Mouse (Mus musculus) midbrain, embryonic 11.5 days (tissue): ENCODE measurements around the gene Micall1. TPM values are rescaled to one million over a fixed set of nuclear protein-coding genes. Genes with fewer than 3 reads are reported as not detected.

ENCODE experiments used
- ATAC-seq: fragments of 200-750 bp; cut with Nextera tagmentation; 2 replicates; pipeline ENCODE4 v1.8.0; 2017; ENCODE audit warnings: moderate TSS enrichment, moderate library complexity; ENCODE audit not compliant: low FRiP score
- DNase-seq: peaks from one replicate; pipeline ENCODE4 v3.0.0; 2015; ENCODE audit warnings: low spot score; ENCODE audit errors: missing footprints
- H3K27ac ChIP-seq: fragments of 300-500 bp; sonication (generic); 2 replicates; pipeline ENCODE4 v1.5.1; 2014; ENCODE audit warnings: low read depth, low read length
- H3K27me3 ChIP-seq: fragments of 300-500 bp; sonication (generic); 2 replicates; pipeline ENCODE4 v1.6.1; 2014; ENCODE audit warnings: mild to moderate bottlenecking, low read length, moderate library complexity, mixed read lengths; ENCODE audit not compliant: control insufficient read depth, insufficient read depth
- H3K36me3 ChIP-seq: fragments of 300-500 bp; sonication (generic); 2 replicates; pipeline ENCODE4 v1.6.1; 2014; ENCODE audit warnings: mild to moderate bottlenecking, low read length, moderate library complexity, mixed read lengths; ENCODE audit not compliant: control insufficient read depth, insufficient read depth
- H3K4me1 ChIP-seq: fragments of 300-500 bp; sonication (generic); 2 replicates; pipeline ENCODE4 v1.6.1; 2014; ENCODE audit warnings: low read length; ENCODE audit not compliant: control insufficient read depth, insufficient read depth
- H3K4me2 ChIP-seq: fragments of 300-500 bp; sonication (generic); 2 replicates; pipeline ENCODE4 v1.6.1; 2014; ENCODE audit warnings: mild to moderate bottlenecking, moderate library complexity
- H3K4me3 ChIP-seq: fragments of 300-500 bp; sonication (generic); 2 replicates; pipeline ENCODE4 v1.5.1; 2014; ENCODE audit warnings: low read depth, low read length
- H3K9ac ChIP-seq: fragments of 300-500 bp; sonication (generic); 2 replicates; pipeline ENCODE4 v1.6.1; 2014; ENCODE audit warnings: low read length
- H3K9me3 ChIP-seq: fragments of 300-500 bp; sonication (generic); 2 replicates; pipeline ENCODE4 v1.6.1; 2016; ENCODE audit warnings: low read length; ENCODE audit not compliant: control insufficient read depth
- WGBS: fragments of 180-500 bp; shearing (Covaris S2); extraction: QIAGEN DNeasy Blood & Tissue Kit; methylation state at CpG from one replicate; pipeline ENCODE4 v1.1.7; 2014; 5-methylcytosine and 5-hydroxymethylcytosine counted together
- polyA plus RNA-seq: library from polyadenylated mRNA; unstranded; fragments of >200 nt; fragmentation: Nextera tagmentation; extraction: Ambion mirVana; gene quantifications from 2 replicates; pipeline ENCODE4 v1.2.1, GENCODE M21; 2014

The Micall1 gene
- polyA plus RNA-seq, 1 experiment from 2014 or later, result 5.4 TPM

DNA sequence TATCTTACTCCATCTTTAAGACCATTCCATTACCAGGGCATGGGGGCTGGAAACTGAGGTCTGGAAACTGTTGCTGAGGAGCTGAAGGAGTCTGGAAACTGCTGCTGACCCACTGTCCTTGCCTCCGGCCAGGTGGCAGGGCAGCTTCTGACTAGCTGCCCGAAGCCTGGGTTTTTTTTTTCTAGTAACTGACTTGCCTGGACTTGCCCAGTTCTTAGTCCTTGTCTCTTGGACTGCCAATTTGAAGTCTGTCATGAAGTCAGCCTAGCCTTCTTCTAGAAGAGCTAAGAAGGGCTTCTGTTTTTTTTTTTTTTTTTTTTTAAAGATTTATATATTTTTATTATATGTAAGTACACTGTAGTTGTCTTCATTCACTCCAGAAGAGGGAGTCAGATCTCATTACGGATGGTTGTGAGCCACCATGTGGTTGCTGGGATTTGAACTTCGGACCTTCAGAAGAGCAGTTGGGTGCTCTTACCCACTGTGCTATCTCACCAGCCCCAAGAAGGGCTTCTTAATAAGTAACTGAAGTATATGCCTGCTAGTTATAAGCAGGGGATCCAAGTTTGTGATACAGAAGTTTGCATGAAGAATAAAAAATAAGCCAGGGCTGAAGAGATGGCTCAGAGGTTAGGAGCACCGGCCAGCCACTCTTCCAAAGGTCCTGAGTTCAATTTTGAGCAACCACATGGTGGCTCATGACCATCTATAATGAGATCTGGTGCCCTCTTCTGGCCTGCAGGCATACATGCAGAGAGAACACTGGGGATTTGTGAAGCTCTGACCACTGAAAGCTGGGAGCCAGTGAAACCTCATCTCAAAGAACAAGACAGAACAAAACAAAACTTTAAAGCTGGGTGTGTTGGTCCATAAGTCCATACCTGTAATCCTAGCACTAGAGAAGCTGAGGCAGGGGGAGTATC is 37.3 kb upstream of the Micall1 start:
- WGBS, result 63% methylated on average over 5 of the region's 5 CpGs
- no peaks in the 10 kb centered on the region for H3K27me3 ChIP-seq
- DNase-seq (no peak), ATAC-seq (no peak)
- H3K27ac ChIP-seq, result no peak overlapping the region
- H3K36me3 ChIP-seq, result 0 out of 2 replicates have a peak, but pooled peaks cover under 1% of the 10 kb centered on the region
- H3K4me1 ChIP-seq, result peaks cover 7% of the 10 kb centered on the region
- no peak overlapping the region for H3K9ac ChIP-seq
- H3K9me3 ChIP-seq, result no peaks in the 10 kb centered on the region
- H3K4me3 ChIP-seq, result no peak overlapping the region
- no peak overlapping the region for H3K4me2 ChIP-seq

DNA sequence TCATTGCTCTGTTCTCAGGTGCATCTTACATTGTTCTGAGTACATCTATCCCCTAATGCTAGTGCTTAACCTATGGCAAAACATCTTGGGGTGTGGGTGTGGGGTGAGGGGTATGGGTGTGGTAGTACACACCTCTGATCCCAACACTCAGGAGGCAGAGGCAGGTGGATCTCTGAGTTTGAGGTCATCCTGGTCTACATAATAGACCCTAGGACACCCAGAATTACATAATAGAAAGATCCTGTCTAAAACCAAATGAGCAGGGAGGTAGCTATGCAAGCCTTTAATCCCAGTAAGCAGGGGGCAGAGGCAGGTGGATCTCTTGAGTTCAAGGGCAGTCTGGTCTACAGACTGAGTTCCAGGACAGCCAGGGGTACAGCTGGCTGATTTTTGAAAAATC is 34.9 kb upstream of the Micall1 start:
- no peaks in the 10 kb centered on the region for H3K27me3 ChIP-seq
- H3K36me3 ChIP-seq, result peaks cover 14% of the 10 kb centered on the region
- no peak overlapping the region for H3K9ac ChIP-seq
- H3K4me3 ChIP-seq, result no peak overlapping the region
- ATAC-seq (no peak), DNase-seq (no peak)
- H3K4me2 ChIP-seq, result no peak overlapping the region
- H3K9me3 ChIP-seq, result no peaks in the 10 kb centered on the region
- peaks cover 7% of the 10 kb centered on the region for H3K4me1 ChIP-seq
- no peak overlapping the region for H3K27ac ChIP-seq

DNA sequence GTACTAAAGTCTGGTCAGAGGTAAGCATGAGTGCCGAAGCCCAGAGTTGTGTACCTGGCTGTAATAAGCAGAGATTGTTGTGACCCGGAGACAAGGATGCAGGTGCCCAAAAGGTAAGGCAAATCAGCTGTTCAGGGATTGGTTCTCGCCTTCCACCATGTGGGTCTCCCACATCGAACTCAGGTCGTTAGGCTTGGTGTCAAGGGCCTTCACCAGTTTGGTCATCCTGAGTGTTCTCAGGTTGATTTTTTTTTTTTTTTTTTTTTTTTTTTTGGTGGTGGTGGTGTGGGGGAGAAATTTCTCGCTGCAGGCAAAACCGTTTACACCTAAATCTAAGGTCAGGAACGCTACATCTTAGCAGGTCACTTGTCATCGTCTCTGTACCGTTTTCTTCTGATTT is 34.3 kb upstream of the Micall1 start:
- Histone ChIP-seq H3K4me3 (peak overlapping the region; percentile 92), H3K9ac (peak overlapping the region; percentile 87), H3K36me3 (peaks cover 18% of the 10 kb centered on the region), H3K27ac (peak overlapping the region; percentile 55), H3K4me2 (peak overlapping the region; percentile 88), H3K27me3 (no peaks in the 10 kb centered on the region), H3K4me1 (peaks cover 7% of the 10 kb centered on the region), H3K9me3 (no peaks in the 10 kb centered on the region)
- ATAC-seq (0 out of 2 replicates have a peak, but pooled peaks have one; percentile 24), DNase-seq (no peak)
- WGBS, result 40% methylated on average over 10 of the region's 10 CpGs

DNA sequence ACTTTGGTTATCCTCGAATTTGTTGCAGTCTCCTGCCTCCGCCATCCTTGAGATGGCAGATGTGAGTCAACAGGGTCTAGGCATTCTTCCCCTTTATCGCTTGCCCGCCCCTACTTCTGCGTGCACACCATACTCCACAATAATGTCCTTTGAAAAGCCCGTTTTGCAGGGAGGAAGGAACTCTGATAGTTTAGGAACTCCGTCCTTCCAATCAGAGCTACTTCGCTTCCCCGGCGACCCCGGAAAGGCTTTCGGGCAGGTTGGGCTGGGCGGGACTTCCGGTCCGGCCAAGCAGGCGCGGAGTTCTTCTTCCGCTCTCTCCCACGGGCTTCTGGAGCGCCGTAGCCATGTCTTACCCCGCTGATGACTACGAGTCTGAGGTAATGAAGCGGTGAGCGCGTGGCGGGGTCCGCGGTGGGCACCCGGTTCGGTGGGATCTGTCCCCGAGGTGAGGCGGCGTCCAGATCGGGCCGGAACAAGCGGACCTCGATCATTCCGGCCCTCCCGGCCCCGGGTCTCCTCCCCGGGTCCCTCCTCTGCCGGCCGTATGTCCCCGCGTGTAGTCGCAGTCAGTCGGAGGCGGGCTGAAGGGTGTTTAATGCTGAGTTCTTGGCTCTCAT is 33.7 kb upstream of the Micall1 start, which contains the start of gene Eif3l:
TSS of gene Eif3l (plus strand) at position 267 of the 620 bp plus-strand sequence.
- ATAC-seq, result peak; percentile 88
- Histone ChIP-seq H3K9me3 (no peaks in the 10 kb centered on the region), H3K4me1 (peaks cover 7% of the 10 kb centered on the region), H3K4me2 (peak within 1 kb of the TSS; percentile 88), H3K9ac (peak within 1 kb of the TSS; percentile 87), H3K27ac (peak within 1 kb of the TSS; percentile 55), H3K4me3 (peak within 1 kb of the TSS; percentile 92), H3K36me3 (peaks cover 24% of the 10 kb centered on the region), H3K27me3 (no peaks in the 10 kb centered on the region)
- under 1% methylated on average over 44 of the region's 49 CpGs for WGBS
- DNase-seq, result peak; percentile 98

DNA sequence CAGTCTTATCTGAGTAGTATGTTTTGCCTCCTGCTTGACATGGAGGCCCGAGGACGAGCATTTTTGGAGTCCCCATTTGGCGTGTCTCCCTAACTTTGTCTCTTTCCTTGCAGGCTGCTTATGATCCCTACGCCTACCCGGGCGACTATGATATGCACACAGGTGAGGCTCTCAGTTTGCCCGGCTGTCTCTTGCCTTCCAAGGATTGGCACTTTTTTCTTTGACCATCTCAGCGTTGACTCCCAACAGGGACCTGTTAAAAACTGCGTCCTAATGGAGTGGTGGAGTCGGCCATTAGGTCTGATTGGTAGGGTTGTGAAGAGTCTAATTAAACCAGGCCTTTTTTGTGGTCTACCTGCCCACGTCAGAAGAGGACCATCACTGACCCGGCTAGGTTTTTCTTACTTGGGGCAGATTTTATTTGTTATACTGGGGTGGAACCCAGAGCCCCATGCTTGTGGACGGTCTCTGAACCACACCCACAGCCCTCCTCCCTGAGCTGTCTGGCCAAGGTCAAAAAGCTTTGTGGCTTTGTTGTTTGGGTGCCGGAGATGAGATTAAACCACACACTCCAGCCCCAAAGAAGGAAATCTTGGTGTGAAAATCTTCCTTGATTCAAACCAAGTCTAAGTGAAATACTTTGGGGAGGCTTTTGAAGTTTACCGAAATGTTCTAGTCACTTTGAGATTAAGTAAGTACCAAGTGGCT is 32.9 kb upstream of the Micall1 start:
- peaks cover 7% of the 10 kb centered on the region for H3K4me1 ChIP-seq
- peak overlapping the region; percentile 88 for H3K4me2 ChIP-seq
- H3K27ac ChIP-seq, result no peak overlapping the region
- DNase-seq (no peak), ATAC-seq (no peak)
- 41% methylated on average over 15 of the region's 15 CpGs for WGBS
- peak overlapping the region; percentile 87 for H3K9ac ChIP-seq
- H3K4me3 ChIP-seq, result peak overlapping the region; percentile 92
- no peaks in the 10 kb centered on the region for H3K9me3 ChIP-seq
- no peaks in the 10 kb centered on the region for H3K27me3 ChIP-seq
- H3K36me3 ChIP-seq, result peaks cover 27% of the 10 kb centered on the region

DNA sequence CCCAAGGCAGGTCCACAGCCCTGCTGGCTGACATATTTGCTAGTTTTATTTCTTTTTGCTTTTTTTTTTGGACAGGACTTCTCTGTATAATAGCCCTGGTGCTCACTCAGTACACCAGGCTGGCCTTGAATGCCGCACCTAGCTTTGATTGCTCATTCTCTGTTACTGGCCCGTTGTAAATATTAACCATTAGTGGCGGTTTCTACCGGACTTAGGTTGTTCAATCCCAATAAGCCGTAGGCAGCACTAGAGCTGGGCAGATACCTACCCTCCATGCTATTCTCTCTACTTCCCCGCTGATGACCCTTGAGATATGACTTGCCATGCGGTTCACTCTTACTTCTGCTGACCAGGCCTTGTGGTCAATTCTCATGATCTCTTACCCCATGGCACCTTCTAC is 29.1 kb upstream of the Micall1 start:
- no peaks in the 10 kb centered on the region for H3K9me3 ChIP-seq
- WGBS, result 97% methylated on average over 7 of the region's 7 CpGs
- no peak overlapping the region for H3K9ac ChIP-seq
- no peak overlapping the region for H3K27ac ChIP-seq
- H3K4me3 ChIP-seq, result no peak overlapping the region
- H3K4me2 ChIP-seq, result no peak overlapping the region
- DNase-seq (peak; percentile 60), ATAC-seq (no peak)
- H3K36me3 ChIP-seq, result peaks cover 55% of the 10 kb centered on the region
- no peaks in the 10 kb centered on the region for H3K27me3 ChIP-seq
- H3K4me1 ChIP-seq, result peaks cover 7% of the 10 kb centered on the region

DNA sequence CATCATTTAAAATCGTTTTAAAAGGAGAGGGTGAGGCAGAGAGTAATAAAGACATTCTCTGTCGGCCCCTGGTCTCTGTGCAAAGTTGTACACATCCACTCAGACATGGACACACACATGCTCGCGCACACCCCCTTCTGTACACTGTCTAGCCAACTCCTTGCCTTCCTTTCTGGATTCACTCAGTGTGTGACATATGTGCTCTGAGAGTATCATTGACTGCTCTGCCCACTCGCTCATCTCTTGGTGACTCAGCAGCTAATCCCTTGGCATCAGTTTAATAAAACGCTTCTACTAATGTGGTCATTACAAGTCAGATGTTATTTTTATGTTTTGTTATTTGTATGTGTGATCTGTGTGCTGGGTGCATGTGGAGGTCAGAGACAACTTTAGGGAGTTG is 16.4 kb upstream of the Micall1 start:
- H3K4me1 ChIP-seq, result no peaks in the 10 kb centered on the region
- H3K4me2 ChIP-seq, result no peak overlapping the region
- peaks cover 36% of the 10 kb centered on the region for H3K36me3 ChIP-seq
- WGBS, result 95% methylated on average over 6 of the region's 6 CpGs
- no peak overlapping the region for H3K4me3 ChIP-seq
- H3K27me3 ChIP-seq, result no peaks in the 10 kb centered on the region
- DNase-seq, result no peak
- no peak for ATAC-seq
- H3K27ac ChIP-seq, result no peak overlapping the region
- no peaks in the 10 kb centered on the region for H3K9me3 ChIP-seq
- no peak overlapping the region for H3K9ac ChIP-seq

DNA sequence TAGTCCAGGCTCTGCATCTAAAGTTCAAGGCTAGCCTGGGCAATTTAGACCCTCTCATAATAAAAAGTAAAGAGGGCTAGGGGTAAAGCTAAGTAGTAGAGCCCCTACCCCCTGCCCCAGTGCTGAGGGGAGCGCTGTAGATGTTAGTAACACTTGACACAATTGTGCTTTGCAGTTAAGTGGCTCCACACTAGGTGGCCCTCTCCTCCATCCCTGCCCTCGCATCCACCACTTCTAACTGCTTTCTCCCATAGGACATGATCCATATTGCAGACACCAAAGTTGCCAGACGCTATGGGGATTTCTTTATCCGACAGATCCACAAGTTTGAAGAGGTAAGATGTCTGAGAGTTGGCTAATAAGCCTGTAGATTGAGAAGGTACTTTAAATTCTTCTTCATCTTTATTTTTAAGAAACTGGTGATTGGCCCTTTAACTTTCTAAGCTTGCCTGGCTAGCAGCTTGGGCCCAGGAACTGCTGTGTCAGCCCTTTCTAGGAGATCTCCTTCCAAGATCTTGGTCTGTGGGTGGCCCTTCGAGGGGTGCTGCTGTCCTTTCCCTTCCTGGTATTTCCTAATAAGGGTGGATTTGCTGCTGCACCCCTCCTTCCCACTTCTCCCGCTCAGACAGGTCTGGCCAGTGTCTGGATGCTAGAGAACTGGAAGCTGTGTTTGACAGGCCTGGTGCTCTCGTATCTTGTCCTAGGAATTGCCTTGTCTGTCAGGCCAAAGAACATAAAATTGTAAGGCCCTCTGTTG is 15.4 kb upstream of the Micall1 start:
- Histone ChIP-seq H3K4me2 (no peak overlapping the region), H3K9me3 (no peaks in the 10 kb centered on the region), H3K9ac (no peak overlapping the region), H3K36me3 (peaks cover 31% of the 10 kb centered on the region), H3K27me3 (no peaks in the 10 kb centered on the region), H3K27ac (no peak overlapping the region), H3K4me3 (no peak overlapping the region), H3K4me1 (no peaks in the 10 kb centered on the region)
- peak; percentile 14 for DNase-seq
- WGBS, result 78% methylated on average over 7 of the region's 7 CpGs
- no peak for ATAC-seq
